ENCODE assay signal across 12 mouse cellular contexts in genomic region chr2:172949051-172949450, GRCm38 (mm10). TPM values are rescaled to one million over a fixed set of nuclear protein-coding genes. Genes with fewer than 3 reads are reported as not detected.
A peak's percentile ranks its signal among the peaks of the same experiment; 100 is the strongest.
DNase-seq lines count a peak whose midpoint lies in the region; ATAC-seq and TF ChIP-seq lines count a peak whose summit lies in the region.
"Had no signal": no experiment of that assay in that cellular context is flagged by ENCODE, and none has a peak within 500 bp of the region (broad histone marks: within the 10 kb centered on the region; RNA-seq: fewer than 3 reads in every experiment).

No protein-coding gene starts in this region.

- H3K27me3 ChIP-seq in embryonic facial prominence, embryonic 11.5 days (ENCODE audit: control insufficient read depth, insufficient read depth, low read length): no peaks in the 10 kb centered on the region
- H3K27me3 ChIP-seq in embryonic facial prominence, embryonic 10.5 days (replicated peaks; ENCODE audit: low read depth, poor library complexity, severe bottlenecking): peaks cover 59% of the 10 kb centered on the region
- no peaks in the 10 kb centered on the region for H3K27me3 ChIP-seq in kidney, postnatal 0 days (ENCODE audit: insufficient read depth, low read length)
- no peaks in the 10 kb centered on the region for H3K27me3 ChIP-seq in spleen, adult 2 months (ENCODE audit: control insufficient read depth, insufficient read depth, low read length)
- peaks cover 6% of the 10 kb centered on the region; the same call in 1 of the 2 replicates for H3K27me3 ChIP-seq in kidney, embryonic 15.5 days

- no peak overlapping the region for H3K4me2 ChIP-seq in embryonic facial prominence, embryonic 11.5 days (ENCODE audit: low read depth, low read length)
- H3K4me2 ChIP-seq in kidney, postnatal 0 days (ENCODE audit: low read length): no peak overlapping the region
- no peak overlapping the region for H3K4me2 ChIP-seq in kidney, embryonic 15.5 days

- H3K9me3 ChIP-seq in embryonic facial prominence, embryonic 11.5 days (replicated peaks; ENCODE audit: control insufficient read depth, low read length): no peaks in the 10 kb centered on the region
- no peaks in the 10 kb centered on the region for H3K9me3 ChIP-seq in embryonic facial prominence, embryonic 10.5 days
- no peaks in the 10 kb centered on the region; the same call in 1 of the 2 replicates for H3K9me3 ChIP-seq in kidney, postnatal 0 days (replicated peaks; ENCODE audit: low read length)
- H3K9me3 ChIP-seq in kidney, embryonic 15.5 days (replicated peaks): no peaks in the 10 kb centered on the region

- ATAC-seq in embryonic facial prominence, embryonic 11.5 days (replicated peaks; ENCODE audit: insufficient number of reproducible peaks, low FRiP score, low TSS enrichment, low read depth): no peak
- peak; percentile 18; the same call in 1 of the 2 replicates for ATAC-seq in kidney, postnatal 0 days (replicated peaks; ENCODE audit: low FRiP score, low read depth)
- no peak for ATAC-seq in kidney, embryonic 15.5 days (replicated peaks; ENCODE audit: low FRiP score)

- TF ChIP-seq CTCF in kidney, postnatal 0 days (IDR thresholded peaks at IDR 0.05; ENCODE audit: low read depth): peak; percentile 58
- peak; percentile 10; the same call in 1 of the 2 replicates for TF ChIP-seq CTCF in spleen, adult 2 months (IDR thresholded peaks at IDR 0.05; ENCODE audit: extremely low read depth, insufficient read depth, insufficient read length, insufficient replicate concordance)

- H3K36me3 ChIP-seq in embryonic facial prominence, embryonic 11.5 days (replicated peaks; ENCODE audit: control insufficient read depth, insufficient read depth, low read depth, low read length): no peaks in the 10 kb centered on the region
- no peaks in the 10 kb centered on the region for H3K36me3 ChIP-seq in embryonic facial prominence, embryonic 10.5 days (replicated peaks)
- H3K36me3 ChIP-seq in kidney, postnatal 0 days (ENCODE audit: insufficient read depth, low read length): no peaks in the 10 kb centered on the region
- H3K36me3 ChIP-seq in spleen, adult 2 months (ENCODE audit: control insufficient read depth, insufficient read depth, low read length): no peaks in the 10 kb centered on the region
- H3K36me3 ChIP-seq in kidney, embryonic 15.5 days: no peaks in the 10 kb centered on the region

- 43% methylated on average over 5 of the region's 5 CpGs for WGBS in embryonic facial prominence, embryonic 11.5 days
- 51% methylated on average over 5 of the region's 5 CpGs for WGBS in embryonic facial prominence, embryonic 10.5 days
- 38% methylated on average over 5 of the region's 5 CpGs for WGBS in kidney, postnatal 0 days
- 34% methylated on average over 5 of the region's 5 CpGs for WGBS in spleen, adult 2 months
- 36% methylated on average over 5 of the region's 5 CpGs for WGBS in kidney, embryonic 15.5 days

- no peak overlapping the region for H3K9ac ChIP-seq in embryonic facial prominence, embryonic 11.5 days (replicated peaks; ENCODE audit: low read length)
- no peak overlapping the region for H3K9ac ChIP-seq in kidney, postnatal 0 days (ENCODE audit: low read depth, low read length)
- H3K9ac ChIP-seq in kidney, embryonic 15.5 days: no peak overlapping the region

- DNase-seq in embryonic facial prominence, embryonic 11.5 days (ENCODE audit: low spot score): peak; percentile 71
- no peak for DNase-seq in embryonic facial prominence, embryonic 10.5 days (ENCODE audit: low spot score)
- no peak for DNase-seq in kidney, postnatal 0 days (ENCODE audit: low spot score)
- DNase-seq in kidney, adult 9 months: no peak
- DNase-seq in spleen, adult 2 months (ENCODE audit: low read depth in 1 of 2, low spot score in 2 of 2): no peak
- DNase-seq in spleen, adult 18-20 months: no peak
- peak; percentile 61 for DNase-seq in retina, postnatal 1 day
- DNase-seq: cerebellum, postnatal 10 days; gastrocnemius, postnatal 10 days; heart, postnatal 14 days; lung, adult 18-20 months had no signal

- no peak overlapping the region for H3K4me3 ChIP-seq in embryonic facial prominence, embryonic 11.5 days (ENCODE audit: low read depth, low read length)
- no peak overlapping the region for H3K4me3 ChIP-seq in embryonic facial prominence, embryonic 10.5 days
- H3K4me3 ChIP-seq in kidney, postnatal 0 days (replicated peaks; ENCODE audit: low read depth, low read length): no peak overlapping the region
- H3K4me3 ChIP-seq in spleen, adult 2 months (ENCODE audit: extremely low read depth, insufficient read depth, insufficient read length): no peak overlapping the region
- H3K4me3 ChIP-seq in kidney, embryonic 15.5 days (replicated peaks): no peak overlapping the region

- no peaks in the 10 kb centered on the region for H3K4me1 ChIP-seq in embryonic facial prominence, embryonic 11.5 days (ENCODE audit: control insufficient read depth, insufficient read depth, low read length)
- H3K4me1 ChIP-seq in embryonic facial prominence, embryonic 10.5 days: peaks cover 19% of the 10 kb centered on the region
- H3K4me1 ChIP-seq in kidney, postnatal 0 days (replicated peaks; ENCODE audit: insufficient read depth, low read length): no peaks in the 10 kb centered on the region
- H3K4me1 ChIP-seq in spleen, adult 2 months (ENCODE audit: control insufficient read depth, insufficient read depth, insufficient read length): no peaks in the 10 kb centered on the region
- H3K4me1 ChIP-seq in kidney, embryonic 15.5 days: peaks cover 9% of the 10 kb centered on the region

- no peak for TF ChIP-seq POLR2A in spleen, adult 2 months (IDR thresholded peaks at IDR 0.05; ENCODE audit: low read depth, low read length)

- H3K27ac ChIP-seq in embryonic facial prominence, embryonic 11.5 days (replicated peaks; ENCODE audit: low read depth, low read length): no peak overlapping the region
- H3K27ac ChIP-seq in embryonic facial prominence, embryonic 10.5 days (replicated peaks): no peak overlapping the region
- H3K27ac ChIP-seq in kidney, postnatal 0 days: no peak overlapping the region
- no peak overlapping the region for H3K27ac ChIP-seq in spleen, adult 2 months (ENCODE audit: insufficient read depth, low read length)
- H3K27ac ChIP-seq in kidney, embryonic 15.5 days: no peak overlapping the region

RNA-seq across cellular contexts. Expression of gene Bmp7, which starts 8.9 kb away (rescaled TPM):
- 26.2 and 26.6 TPM in 2 replicates for polyA plus RNA-seq in embryonic facial prominence, embryonic 11.5 days (2014; fragmentation: Nextera tagmentation; extraction: Ambion mirVana)
- polyA plus RNA-seq in embryonic facial prominence, embryonic 10.5 days (2016; fragmentation: Nextera tagmentation; extraction: Ambion mirVana): 19.8 and 20.9 TPM in 2 replicates
- polyA plus RNA-seq in kidney, postnatal 0 days (2015; fragmentation: Nextera tagmentation; extraction: Ambion mirVana): 33.7 and 35.8 TPM in 2 replicates
- polyA plus RNA-seq in spleen, adult 2 months (2012; rRNA removed): 1.6 and 1.9 TPM in 2 replicates
- 43.0 and 46.3 TPM in 2 replicates for polyA plus RNA-seq in kidney, embryonic 15.5 days (2015; fragmentation: Nextera tagmentation; extraction: Ambion mirVana)

RNA-seq across cellular contexts. Expression of gene Spo11, which starts 28.4 kb away (rescaled TPM):
- 0.94 and 1.4 TPM in 2 replicates for polyA plus RNA-seq in embryonic facial prominence, embryonic 11.5 days (2014; fragmentation: Nextera tagmentation; extraction: Ambion mirVana)
- 0.26 and 0.46 TPM in 2 replicates for polyA plus RNA-seq in embryonic facial prominence, embryonic 10.5 days (2016; fragmentation: Nextera tagmentation; extraction: Ambion mirVana)
- polyA plus RNA-seq in kidney, postnatal 0 days (2015; fragmentation: Nextera tagmentation; extraction: Ambion mirVana): 0.10 and 0.11 TPM in 2 replicates
- 0.86 and 0.98 TPM in 2 replicates for polyA plus RNA-seq in spleen, adult 2 months (2012; rRNA removed)
- 0.08 and 0.09 TPM in 2 replicates for polyA plus RNA-seq in kidney, embryonic 15.5 days (2015; fragmentation: Nextera tagmentation; extraction: Ambion mirVana)

RNA-seq across cellular contexts. Expression of gene Rae1, which starts 50.9 kb away (rescaled TPM):
- 155 and 158 TPM in 2 replicates for polyA plus RNA-seq in embryonic facial prominence, embryonic 11.5 days (2014; fragmentation: Nextera tagmentation; extraction: Ambion mirVana)
- polyA plus RNA-seq in embryonic facial prominence, embryonic 10.5 days (2016; fragmentation: Nextera tagmentation; extraction: Ambion mirVana): 176 and 179 TPM in 2 replicates
- 117 and 124 TPM in 2 replicates for polyA plus RNA-seq in kidney, postnatal 0 days (2015; fragmentation: Nextera tagmentation; extraction: Ambion mirVana)
- polyA plus RNA-seq in spleen, adult 2 months (2012; rRNA removed): 48.3 and 51.5 TPM in 2 replicates
- polyA plus RNA-seq in kidney, embryonic 15.5 days (2015; fragmentation: Nextera tagmentation; extraction: Ambion mirVana): 138 and 145 TPM in 2 replicates

Comparison
In these comparisons a context has a peak if more than half of its experiments do, and no peak if none do; other contexts are left out.
1. DNase-seq: peak in embryonic facial prominence, embryonic 11.5 days (single experiment) and retina, postnatal 1 day (single experiment); none in embryonic facial prominence, embryonic 10.5 days (single experiment), kidney, postnatal 0 days (single experiment), kidney, adult 9 months (single experiment), spleen, adult 2 months (0 of 2) and spleen, adult 18-20 months (0 of 2).